Mouse (Mus musculus) heart, adult 2 months (tissue): ENCODE data around the gene Tap1. TPM values are rescaled to one million over a fixed set of nuclear protein-coding genes. Genes with fewer than 3 reads are reported as not detected.

Experiments
- DNase-seq, 2 experiments: peaks; one replicate each; pipeline ENCODE4 v3.0.0; 2021
- H3K27ac ChIP-seq: fragments of 200-600 bp; 2 replicates; pipeline ENCODE4 v1.8.1; 2022
- H3K27me3 ChIP-seq: fragments of 200-500 bp; 2 replicates; pipeline ENCODE4 v1.6.1; 2012; ENCODE audit warnings: mild to moderate bottlenecking, low read length, inconsistent platforms, mixed read lengths; ENCODE audit not compliant: control insufficient read depth, insufficient read depth
- H3K36me3 ChIP-seq: fragments of 200-500 bp; 2 replicates; pipeline ENCODE4 v1.6.1; 2012; ENCODE audit warnings: low read length, inconsistent platforms; ENCODE audit not compliant: control insufficient read depth, insufficient read depth
- H3K4me1 ChIP-seq: fragments of 200-500 bp; 2 replicates; pipeline ENCODE4 v1.6.1; 2011; ENCODE audit warnings: low read length; ENCODE audit not compliant: control insufficient read depth, insufficient read depth
- H3K4me3 ChIP-seq: fragments of 200-600 bp; 2 replicates; pipeline ENCODE4 v1.8.1; 2022
- H3K79me2 ChIP-seq: fragments of 200-500 bp; replicated peaks from 2 replicates; pipeline ENCODE4 v1.6.1; 2012; ENCODE audit warnings: mild to moderate bottlenecking, inconsistent platforms, low read length, moderate library complexity, mixed read lengths; ENCODE audit not compliant: control insufficient read depth, insufficient read depth
- H3K9ac ChIP-seq: fragments of 200-500 bp; 2 replicates; pipeline ENCODE4 v1.6.1; 2012; ENCODE audit warnings: low read depth, mild to moderate bottlenecking, control low read depth, inconsistent platforms, low read length, mixed read lengths
- CTCF ChIP-seq: fragments of 200-600 bp; IDR thresholded peaks from 2 replicates; pipeline ENCODE4 v1.8.1; 2022; ENCODE audit warnings: antibody characterized with exemption, mild to moderate bottlenecking, moderate library complexity
- EP300 ChIP-seq: fragments of 200-500 bp; IDR thresholded peaks from 2 replicates; pipeline ENCODE4 v1.6.1; 2011; ENCODE audit warnings: low read depth, low read length, control low read depth; ENCODE audit not compliant: insufficient read depth
- POLR2A ChIP-seq: fragments of 200-500 bp; IDR thresholded peaks from 2 replicates; pipeline ENCODE4 v1.6.1; 2011; ENCODE audit warnings: mild to moderate bottlenecking, low read depth, low read length, control low read depth; ENCODE audit not compliant: insufficient read depth
- WGBS: fragments of 180-500 bp; shearing (Covaris S2); methylation state at CpG from one replicate; pipeline ENCODE4 v1.1.7; 2018; 5-methylcytosine and 5-hydroxymethylcytosine counted together
- intact Hi-C: fragments of 180-260 bp; cut with DNase I; formaldehyde crosslinking; loops from one replicate; pipeline ENCODE4 v1.15.1; 2025
- polyA plus RNA-seq: library from polyadenylated mRNA; depleted of rRNA; stranded (reverse); fragments of >200 nt; gene quantifications from 2 replicates; pipeline ENCODE4 v1.2.3, GENCODE M21; 2012
- total RNA-seq, 2 experiments: library from RNA; stranded (reverse); gene quantifications; 2 replicates each; pipeline ENCODE4 v1.2.3; 2021

Tap1 gene
- total and polyA plus RNA-seq, 3 experiments = 3.4 to 11.7 (median 7.2) TPM

DNA sequence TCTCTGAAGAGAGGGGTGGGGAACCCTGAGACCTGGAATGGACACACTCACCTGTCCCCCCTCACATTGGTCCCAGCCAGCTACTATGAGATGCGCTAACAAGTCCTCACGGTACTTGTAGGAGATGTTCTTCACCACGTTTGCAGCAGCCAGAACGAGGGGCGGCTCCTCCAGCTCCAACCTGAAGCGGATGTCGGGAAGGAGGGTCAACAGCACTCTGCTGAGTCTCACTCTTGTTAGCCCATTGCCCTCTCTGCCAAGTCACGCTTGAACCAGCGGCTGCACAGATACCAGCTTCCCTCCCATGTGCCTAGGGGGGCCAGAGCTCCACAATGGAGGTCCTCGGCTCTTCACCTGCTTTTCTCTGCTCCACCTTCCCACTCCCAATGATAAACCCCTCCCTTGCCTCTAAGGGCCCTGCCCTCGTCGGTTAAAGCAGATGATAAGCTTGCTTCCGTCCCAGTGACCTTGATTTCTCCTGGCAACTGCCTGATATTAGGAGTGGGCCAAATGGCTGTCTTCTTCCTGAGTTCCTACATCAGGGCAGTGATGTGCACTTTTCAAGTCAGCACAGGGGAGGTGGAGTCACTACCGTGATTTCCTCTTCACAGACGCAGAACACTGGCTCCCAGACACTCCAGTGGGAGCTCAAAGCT is 3.7 kb upstream of the Tap1 start:
- TF ChIP-seq POLR2A (no peak), EP300 (no peak), CTCF (no peak)
- Histone ChIP-seq H3K9ac (no peak overlapping the region), H3K36me3 (no peaks in the 10 kb centered on the region), H3K4me1 (peaks cover 1% of the 10 kb centered on the region; the same call in 1 of the 2 replicates), H3K79me2 (no peaks in the 10 kb centered on the region), H3K4me3 (no peak overlapping the region), H3K27me3 (no peaks in the 10 kb centered on the region), H3K27ac (no peak overlapping the region)
- intact Hi-C loops = no loop called here
- no peak for DNase-seq
- 64% methylated on average over 15 of the region's 15 CpGs for WGBS

DNA sequence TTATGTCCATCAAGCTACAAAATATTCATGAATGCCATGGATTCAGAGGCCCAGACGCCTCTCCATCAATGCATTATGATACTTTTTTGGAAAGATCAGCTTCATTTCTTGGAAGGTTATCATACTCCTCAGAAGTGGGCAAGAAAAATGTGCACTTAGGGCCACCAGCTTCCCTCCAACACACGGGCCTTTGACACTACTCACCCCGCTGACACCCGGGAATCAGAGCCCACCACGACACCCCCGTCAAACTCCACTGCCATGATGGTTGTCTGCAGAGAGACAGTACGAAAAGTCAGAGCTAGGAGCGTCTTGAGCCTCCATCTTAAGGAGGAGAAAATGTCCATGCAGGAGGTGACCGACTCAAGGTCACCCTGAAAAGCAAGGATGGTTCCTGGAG is 1.8 kb upstream of the Tap1 start:
- intact Hi-C loops = no loop called here
- no peaks in the 10 kb centered on the region for H3K79me2 ChIP-seq
- H3K27ac ChIP-seq = no peak overlapping the region
- H3K4me1 ChIP-seq = peaks cover 1% of the 10 kb centered on the region; the same call in 1 of the 2 replicates
- TF ChIP-seq POLR2A (no peak), EP300 (no peak), CTCF (no peak)
- DNase-seq = no peak
- H3K36me3 ChIP-seq = no peaks in the 10 kb centered on the region
- H3K9ac ChIP-seq = no peak overlapping the region
- no peaks in the 10 kb centered on the region for H3K27me3 ChIP-seq
- no peak overlapping the region for H3K4me3 ChIP-seq
- 89% methylated on average over 9 of the region's 9 CpGs for WGBS

DNA sequence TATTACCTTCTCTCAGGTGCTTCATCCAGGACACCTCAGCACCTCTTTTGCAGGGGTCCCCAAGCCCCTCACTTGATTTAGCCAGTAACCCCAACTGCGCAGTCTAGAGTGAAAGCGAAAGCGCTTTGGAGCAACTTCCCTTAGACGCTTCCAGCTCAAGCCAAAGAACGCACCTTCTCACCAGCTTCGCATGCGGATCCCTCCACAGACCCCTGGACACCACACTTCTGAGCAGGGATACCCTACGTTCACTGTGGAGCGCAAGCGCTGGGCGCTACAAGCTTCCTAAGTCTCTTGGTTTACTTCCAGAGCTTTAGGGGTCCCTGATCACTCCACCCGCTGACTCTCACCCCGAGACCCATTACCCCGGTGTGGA is 480 bp upstream of the Tap1 start:
- intact Hi-C loops = loop anchor here (1.0 kb wide), 2 partner anchors 10 to 17 kb away; partner anchors contain the start of gene Psmb8
- Histone ChIP-seq H3K27ac (peak overlapping the region; percentile 91), H3K79me2 (no peaks in the 10 kb centered on the region), H3K36me3 (no peaks in the 10 kb centered on the region), H3K27me3 (no peaks in the 10 kb centered on the region), H3K4me3 (peak overlapping the region; percentile 82), H3K4me1 (peaks cover 1% of the 10 kb centered on the region; the same call in 1 of the 2 replicates), H3K9ac (peak overlapping the region; percentile 54)
- DNase-seq = no peak
- 3% methylated on average over 14 of the region's 14 CpGs for WGBS
- TF ChIP-seq EP300 = no peak
- TF ChIP-seq CTCF = no peak
- no peak; the same call in 1 of the 2 replicates for TF ChIP-seq POLR2A

DNA sequence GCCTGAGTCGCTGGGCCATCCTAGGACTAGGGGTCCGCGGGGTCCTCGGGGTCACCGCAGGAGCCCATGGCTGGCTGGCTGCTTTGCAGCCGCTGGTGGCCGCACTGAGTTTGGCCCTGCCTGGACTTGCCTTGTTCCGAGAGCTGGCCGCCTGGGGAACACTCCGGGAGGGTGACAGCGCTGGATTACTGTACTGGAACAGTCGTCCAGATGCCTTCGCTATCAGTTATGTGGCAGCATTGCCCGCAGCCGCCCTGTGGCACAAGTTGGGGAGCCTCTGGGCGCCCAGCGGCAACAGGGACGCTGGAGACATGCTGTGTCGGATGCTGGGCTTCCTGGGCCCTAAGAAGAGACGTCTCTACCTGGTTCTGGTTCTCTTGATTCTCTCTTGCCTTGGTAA is 657 bp downstream of the Tap1 start:
- Histone ChIP-seq H3K9ac (peak overlapping the region; percentile 83), H3K4me1 (peaks cover 1% of the 10 kb centered on the region; the same call in 1 of the 2 replicates), H3K27ac (peak overlapping the region; percentile 91), H3K27me3 (no peaks in the 10 kb centered on the region), H3K36me3 (no peaks in the 10 kb centered on the region), H3K4me3 (peak overlapping the region; percentile 82), H3K79me2 (no peaks in the 10 kb centered on the region)
- DNase-seq = no peak
- TF ChIP-seq CTCF = no peak
- no peak for TF ChIP-seq POLR2A
- no peak for TF ChIP-seq EP300
- intact Hi-C loops = no loop called here
- 2% methylated on average over 20 of the region's 20 CpGs for WGBS

DNA sequence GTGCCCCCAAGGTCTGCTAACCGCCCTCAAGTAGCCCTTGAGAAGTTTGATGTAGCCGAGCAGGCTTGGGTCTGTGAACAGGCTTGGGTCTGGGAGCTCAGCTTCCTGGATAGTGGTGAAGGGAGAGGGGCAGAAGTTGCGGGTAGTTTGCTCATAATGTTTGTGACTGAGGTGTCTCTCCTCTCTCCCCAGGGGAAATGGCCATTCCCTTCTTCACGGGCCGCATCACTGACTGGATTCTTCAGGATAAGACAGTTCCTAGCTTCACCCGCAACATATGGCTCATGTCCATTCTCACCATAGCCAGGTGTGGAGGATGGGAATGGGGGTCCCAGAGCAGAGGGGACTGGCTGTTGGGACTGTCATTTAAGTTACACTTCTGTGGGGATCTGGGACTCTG is 1.6 kb downstream of the Tap1 start:
- 82% methylated on average over 6 of the region's 6 CpGs for WGBS
- Histone ChIP-seq H3K27ac (no peak overlapping the region), H3K79me2 (no peaks in the 10 kb centered on the region), H3K9ac (no peak overlapping the region), H3K36me3 (no peaks in the 10 kb centered on the region), H3K4me3 (no peak overlapping the region), H3K4me1 (peaks cover 1% of the 10 kb centered on the region; the same call in 1 of the 2 replicates), H3K27me3 (no peaks in the 10 kb centered on the region)
- no peak for DNase-seq
- no peak for TF ChIP-seq CTCF
- TF ChIP-seq EP300 = no peak
- no peak for TF ChIP-seq POLR2A
- intact Hi-C loops = no loop called here

DNA sequence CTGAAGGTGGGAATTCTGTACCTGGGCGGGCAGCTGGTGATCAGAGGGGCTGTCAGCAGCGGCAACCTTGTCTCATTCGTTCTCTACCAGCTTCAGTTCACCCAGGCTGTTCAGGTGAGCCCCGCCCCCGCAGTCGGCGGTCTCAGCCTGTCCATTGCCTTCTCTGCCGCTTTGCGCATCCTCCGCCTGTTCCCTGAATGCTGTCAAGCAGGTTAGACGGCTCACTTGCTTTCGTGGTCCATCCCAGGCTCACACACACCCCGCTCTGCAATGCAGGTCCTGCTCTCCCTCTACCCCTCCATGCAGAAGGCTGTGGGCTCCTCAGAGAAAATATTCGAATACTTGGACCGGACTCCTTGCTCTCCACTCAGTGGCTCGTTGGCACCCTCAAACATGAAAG is 5.5 kb downstream of the Tap1 start:
- Histone ChIP-seq H3K9ac (no peak overlapping the region), H3K36me3 (no peaks in the 10 kb centered on the region), H3K4me3 (no peak overlapping the region), H3K27ac (no peak overlapping the region), H3K79me2 (no peaks in the 10 kb centered on the region), H3K27me3 (no peaks in the 10 kb centered on the region), H3K4me1 (no peaks in the 10 kb centered on the region; the same call in 1 of the 2 replicates)
- intact Hi-C loops = no loop called here
- 45% methylated on average over 16 of the region's 16 CpGs for WGBS
- DNase-seq = no peak
- TF ChIP-seq POLR2A (no peak), EP300 (no peak), CTCF (no peak)
